Mouse (Mus musculus) heart, embryonic 15.5 days (tissue): ENCODE data around the gene Cox6a2. TPM values are rescaled to one million over a fixed set of nuclear protein-coding genes. Genes with fewer than 3 reads are reported as not detected.

ENCODE experiments used
- ATAC-seq: fragments of 200-750 bp; cut with Nextera tagmentation; replicated peaks from 2 replicates; pipeline ENCODE4 v1.8.0; 2017; ENCODE audit warnings: low read depth, moderate TSS enrichment; ENCODE audit not compliant: insufficient number of reproducible peaks, insufficient read depth, low FRiP score
- H3K27ac ChIP-seq: fragments of 300-500 bp; sonication (generic); 2 replicates; pipeline ENCODE4 v1.5.1; 2015; ENCODE audit warnings: mild to moderate bottlenecking, inconsistent platforms
- H3K27me3 ChIP-seq: fragments of 300-500 bp; sonication (generic); 2 replicates; pipeline ENCODE4 v1.6.1; 2015; ENCODE audit warnings: inconsistent platforms
- H3K36me3 ChIP-seq: fragments of 300-500 bp; sonication (generic); 2 replicates; pipeline ENCODE4 v1.6.1; 2015; ENCODE audit warnings: mild to moderate bottlenecking, inconsistent platforms
- H3K4me1 ChIP-seq: fragments of 300-500 bp; sonication (generic); replicated peaks from 2 replicates; pipeline ENCODE4 v1.6.1; 2015; ENCODE audit warnings: inconsistent platforms
- H3K4me2 ChIP-seq: fragments of 300-500 bp; sonication (generic); 2 replicates; pipeline ENCODE4 v1.6.1; 2015; ENCODE audit warnings: inconsistent platforms, mild to moderate bottlenecking, moderate library complexity
- H3K4me3 ChIP-seq: fragments of 300-500 bp; sonication (generic); 2 replicates; pipeline ENCODE4 v1.5.1; 2015; ENCODE audit warnings: mild to moderate bottlenecking, inconsistent platforms
- H3K9ac ChIP-seq: fragments of 300-500 bp; sonication (generic); 2 replicates; pipeline ENCODE4 v1.6.1; 2015; ENCODE audit warnings: mild to moderate bottlenecking, inconsistent platforms
- H3K9me3 ChIP-seq: fragments of 300-500 bp; sonication (generic); replicated peaks from 2 replicates; pipeline ENCODE4 v1.6.1; 2016; ENCODE audit warnings: inconsistent platforms
- WGBS: fragments of 180-500 bp; shearing (Covaris S2); methylation state at CpG from one replicate; pipeline ENCODE4 v1.1.7; 2015; ENCODE audit warnings: mixed read lengths; 5-methylcytosine and 5-hydroxymethylcytosine counted together
- polyA plus RNA-seq: library from polyadenylated mRNA; unstranded; fragments of >200 nt; fragmentation: Nextera tagmentation; extraction: Ambion mirVana; gene quantifications from 2 replicates; pipeline ENCODE4 v1.2.1, GENCODE M21; 2015

Cox6a2 gene
- 718 and 1,101 TPM in 2 replicates for polyA plus RNA-seq

DNA sequence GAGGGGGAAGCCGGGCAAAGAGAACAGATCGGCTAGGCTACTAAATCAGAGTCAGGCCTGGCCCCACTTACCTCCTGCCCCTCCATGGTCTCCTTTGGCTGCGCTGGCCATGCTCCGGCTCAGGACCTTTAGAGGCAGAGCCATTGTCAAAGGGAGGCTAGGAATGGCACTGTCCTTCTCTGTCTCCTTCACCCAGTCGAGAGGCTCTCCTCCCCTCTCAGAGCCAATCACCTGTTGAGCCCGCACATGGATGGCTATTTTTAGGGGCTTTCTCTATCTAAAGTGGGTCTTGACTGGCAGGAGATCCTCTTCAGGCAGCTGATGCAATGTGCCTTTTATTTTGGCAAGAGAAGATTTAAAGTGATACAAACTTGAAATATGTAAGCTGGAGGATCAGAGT lies at the start of gene Cox6a2:
Gene Cox6a2 (minus strand): TSS at position 236 of the 400 bp plus-strand sequence.
- no peaks in the 10 kb centered on the region; the same call in 1 of the 2 replicates for H3K36me3 ChIP-seq
- H3K4me2 ChIP-seq, result peak within 1 kb of the TSS; percentile 51
- peaks cover 11% of the 10 kb centered on the region for H3K4me1 ChIP-seq
- H3K27me3 ChIP-seq, result no peaks in the 10 kb centered on the region
- peak within 1 kb of the TSS; percentile 92 for H3K27ac ChIP-seq
- peak within 1 kb of the TSS; percentile 57 for H3K4me3 ChIP-seq
- H3K9me3 ChIP-seq, result no peaks in the 10 kb centered on the region
- peak within 1 kb of the TSS; percentile 64 for H3K9ac ChIP-seq
- WGBS, result 43% methylated on average over 6 of the region's 6 CpGs
- peak; percentile 90 for ATAC-seq

DNA sequence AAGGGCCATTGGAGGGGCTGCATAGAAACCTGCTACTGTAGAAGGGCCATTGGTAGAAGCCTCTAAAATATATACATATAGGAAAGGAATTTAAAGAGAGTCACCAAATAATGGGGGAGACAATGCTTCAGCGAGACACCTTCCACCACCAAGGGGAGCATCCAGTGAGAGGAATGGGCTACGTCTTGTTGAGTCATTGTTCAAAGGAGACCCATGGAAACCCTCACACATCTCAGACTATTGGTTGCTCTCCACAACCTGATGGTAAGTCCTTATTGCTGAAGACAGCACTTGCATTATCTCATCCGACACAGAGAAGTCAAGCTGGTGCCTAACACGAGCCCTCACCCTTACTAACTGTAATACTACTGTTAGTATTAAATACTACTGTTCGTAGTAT lies 49.6 kb upstream of the Cox6a2 start:
- Histone ChIP-seq H3K4me3 (no peak overlapping the region), H3K36me3 (peaks cover 31% of the 10 kb centered on the region), H3K4me2 (no peak overlapping the region), H3K4me1 (peaks cover 24% of the 10 kb centered on the region), H3K27me3 (no peaks in the 10 kb centered on the region), H3K9me3 (no peaks in the 10 kb centered on the region), H3K9ac (no peak overlapping the region), H3K27ac (no peak overlapping the region)
- no peak for ATAC-seq
- WGBS, result 85% methylated on average over 5 of the region's 5 CpGs

- 60% methylated on average over 2 of the region's 2 CpGs for WGBS
- no peaks in the 10 kb centered on the region for H3K9me3 ChIP-seq
- no peak for ATAC-seq
Measured at GRCm38 (mm10) chr7:128254978-128255377, 48.8 kb upstream of the Cox6a2 start.

DNA sequence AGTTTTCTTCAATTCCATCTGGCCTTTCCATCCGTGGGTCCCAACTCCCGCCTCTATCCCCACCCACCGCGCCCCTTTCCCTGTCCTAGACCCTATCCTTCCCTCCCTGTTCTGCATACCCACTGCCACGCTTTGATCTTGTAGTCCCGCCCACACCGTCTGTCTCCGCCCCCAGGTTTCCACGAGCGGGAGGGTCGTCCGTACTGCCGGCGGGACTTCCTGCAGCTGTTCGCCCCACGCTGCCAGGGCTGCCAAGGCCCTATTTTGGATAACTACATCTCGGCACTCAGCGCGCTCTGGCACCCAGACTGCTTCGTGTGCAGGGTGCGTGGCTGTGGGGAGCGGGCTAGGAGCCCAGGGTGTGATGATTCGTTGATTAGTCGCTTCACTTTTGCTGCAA lies 46.4 kb upstream of the Cox6a2 start:
- no peaks in the 10 kb centered on the region for H3K9me3 ChIP-seq
- H3K9ac ChIP-seq, result no peak overlapping the region
- H3K4me2 ChIP-seq, result peak overlapping the region; percentile 27; the same call in 1 of the 2 replicates
- no peaks in the 10 kb centered on the region for H3K27me3 ChIP-seq
- WGBS, result 39% methylated on average over 24 of the region's 24 CpGs
- no peak overlapping the region for H3K4me3 ChIP-seq
- ATAC-seq, result no peak
- H3K27ac ChIP-seq, result no peak overlapping the region
- peaks cover 51% of the 10 kb centered on the region for H3K36me3 ChIP-seq
- peaks cover 47% of the 10 kb centered on the region for H3K4me1 ChIP-seq

More at GRCm38 (mm10) chr7:128254978-128255377, 48.8 kb upstream of the Cox6a2 start:
- peaks cover 28% of the 10 kb centered on the region for H3K4me1 ChIP-seq
- no peaks in the 10 kb centered on the region for H3K27me3 ChIP-seq
- H3K27ac ChIP-seq, result no peak overlapping the region
- H3K4me2 ChIP-seq, result no peak overlapping the region
- H3K9ac ChIP-seq, result no peak overlapping the region
- H3K36me3 ChIP-seq, result peaks cover 39% of the 10 kb centered on the region
- no peak overlapping the region for H3K4me3 ChIP-seq

- WGBS, result 66% methylated on average over 12 of the region's 12 CpGs
- ATAC-seq, result no peak
- Histone ChIP-seq H3K4me3 (no peak overlapping the region), H3K4me1 (peaks cover 41% of the 10 kb centered on the region), H3K27me3 (no peaks in the 10 kb centered on the region), H3K9ac (no peak overlapping the region), H3K9me3 (no peaks in the 10 kb centered on the region), H3K36me3 (peaks cover 51% of the 10 kb centered on the region), H3K27ac (no peak overlapping the region), H3K4me2 (no peak overlapping the region)
Measured at GRCm38 (mm10) chr7:128251946-128252345, 45.8 kb upstream of the Cox6a2 start.

DNA sequence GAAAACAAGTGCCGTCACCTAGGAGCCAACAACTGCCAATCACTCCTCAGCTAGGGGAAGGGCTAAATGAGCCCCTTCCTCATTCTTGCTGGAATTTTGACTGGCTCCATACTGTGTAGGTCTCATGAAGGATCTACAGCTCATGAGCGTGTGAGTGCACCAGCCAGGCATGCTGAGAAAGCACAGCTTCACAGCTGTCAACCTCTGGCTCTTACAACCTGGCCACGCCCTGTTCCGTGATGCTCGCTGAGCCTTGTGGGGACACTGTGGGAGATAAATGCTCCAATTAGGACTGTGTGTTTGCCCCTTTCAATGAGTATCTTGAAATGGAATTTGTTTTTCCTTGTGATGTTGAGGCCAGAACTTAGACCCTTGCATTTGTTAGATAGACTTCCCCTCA lies 43.8 kb upstream of the Cox6a2 start:
- H3K27ac ChIP-seq, result no peak overlapping the region
- H3K4me3 ChIP-seq, result no peak overlapping the region
- no peak for ATAC-seq
- no peak overlapping the region for H3K4me2 ChIP-seq
- H3K4me1 ChIP-seq, result peaks cover 47% of the 10 kb centered on the region
- H3K27me3 ChIP-seq, result no peaks in the 10 kb centered on the region
- peaks cover 51% of the 10 kb centered on the region for H3K36me3 ChIP-seq
- H3K9me3 ChIP-seq, result no peaks in the 10 kb centered on the region
- WGBS, result 84% methylated on average over 5 of the region's 5 CpGs
- no peak overlapping the region for H3K9ac ChIP-seq

- H3K27ac ChIP-seq, result no peak overlapping the region
Measured at GRCm38 (mm10) chr7:128248081-128249042, 42.2 kb upstream of the Cox6a2 start.

GRCm38 (mm10) chr7:128247443-128247842 lies 41.3 kb upstream of the Cox6a2 start:
- 2% methylated on average over 13 of the region's 13 CpGs for WGBS
- Histone ChIP-seq H3K4me3 (peak overlapping the region; percentile 67), H3K36me3 (peaks cover 54% of the 10 kb centered on the region), H3K27ac (peak overlapping the region; percentile 97), H3K9me3 (no peaks in the 10 kb centered on the region), H3K9ac (peak overlapping the region; percentile 73), H3K4me2 (peak overlapping the region; percentile 77), H3K4me1 (peaks cover 43% of the 10 kb centered on the region), H3K27me3 (no peaks in the 10 kb centered on the region)
- ATAC-seq, result peak; percentile 67

More at GRCm38 (mm10) chr7:128248081-128249042, 42.2 kb upstream of the Cox6a2 start:
- WGBS, result 70% methylated on average over 10 of the region's 10 CpGs
- Histone ChIP-seq H3K4me3 (peak overlapping the region; percentile 67), H3K36me3 (peaks cover 55% of the 10 kb centered on the region), H3K9me3 (no peaks in the 10 kb centered on the region), H3K4me1 (peaks cover 47% of the 10 kb centered on the region), H3K9ac (peak overlapping the region; percentile 73), H3K4me2 (peak overlapping the region; percentile 77), H3K27me3 (no peaks in the 10 kb centered on the region)
- no peak for ATAC-seq

DNA sequence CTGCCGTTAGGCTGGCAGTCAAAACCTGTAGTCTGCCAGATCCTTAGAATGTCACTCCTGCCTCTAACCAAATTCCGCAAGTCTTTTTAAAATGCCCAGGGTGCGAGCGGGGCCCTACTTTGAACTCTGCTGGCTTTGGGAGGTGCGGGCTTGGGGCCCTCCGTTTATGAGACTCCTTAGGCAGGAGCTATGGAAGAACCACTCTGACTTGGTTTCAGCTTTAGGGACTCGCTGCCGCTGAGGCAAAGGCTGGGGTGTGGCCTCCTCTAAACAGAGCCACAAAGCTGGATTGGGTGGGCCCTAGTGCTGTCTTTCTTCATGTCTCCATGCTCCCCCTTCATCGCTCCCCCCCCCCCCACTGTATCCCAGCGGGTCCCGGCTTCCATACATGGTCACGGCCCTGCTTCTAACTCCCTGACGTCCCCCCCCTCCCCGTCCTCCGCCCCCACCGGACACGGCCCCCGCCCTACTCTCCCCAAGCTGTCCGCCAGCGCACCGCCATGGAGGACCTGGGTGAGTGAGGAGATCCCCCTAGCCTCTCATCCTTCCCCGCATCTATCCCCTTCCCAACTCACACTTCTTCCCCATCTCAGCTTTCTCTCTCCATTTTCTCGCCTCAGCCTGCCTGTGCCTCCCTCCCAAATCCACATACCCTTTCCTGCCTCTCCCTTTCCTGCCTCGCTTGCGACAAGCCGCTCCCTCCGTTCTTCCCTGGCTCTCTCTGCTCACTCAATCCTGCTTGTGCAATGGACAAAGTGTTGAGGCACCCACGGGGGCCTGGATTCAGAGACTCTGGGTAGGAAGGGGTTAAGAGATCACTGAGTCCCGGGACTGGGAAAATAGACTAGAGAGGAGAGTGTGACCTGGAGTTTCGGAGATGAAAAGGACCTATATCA lies 40.6 kb upstream of the Cox6a2 start, which contains the start of gene Tgfb1i1:
Gene Tgfb1i1 (plus strand): TSS at position 317 of the 896 bp plus-strand sequence.
- peaks cover 37% of the 10 kb centered on the region for H3K4me1 ChIP-seq
- peak within 1 kb of the TSS; percentile 73 for H3K9ac ChIP-seq
- peak; percentile 86 for ATAC-seq
- H3K27me3 ChIP-seq, result no peaks in the 10 kb centered on the region
- H3K9me3 ChIP-seq, result no peaks in the 10 kb centered on the region
- peak within 1 kb of the TSS; percentile 67 for H3K4me3 ChIP-seq
- H3K27ac ChIP-seq, result peak within 1 kb of the TSS; percentile 97
- 3% methylated on average over 30 of the region's 30 CpGs for WGBS
- peaks cover 47% of the 10 kb centered on the region for H3K36me3 ChIP-seq
- H3K4me2 ChIP-seq, result peak within 1 kb of the TSS; percentile 77

- WGBS, result 87% methylated on average over 4 of the region's 4 CpGs
- H3K4me2 ChIP-seq, result no peak overlapping the region
- 0 out of 2 replicates have a peak overlapping the region, but pooled peaks have one; percentile 67 for H3K4me3 ChIP-seq
- 0 out of 2 replicates have a peak overlapping the region, but pooled peaks have one; percentile 73 for H3K9ac ChIP-seq
- H3K27ac ChIP-seq, result peak overlapping the region; percentile 97
- no peak for ATAC-seq
- no peaks in the 10 kb centered on the region for H3K9me3 ChIP-seq
- peaks cover 37% of the 10 kb centered on the region for H3K4me1 ChIP-seq
- no peaks in the 10 kb centered on the region for H3K27me3 ChIP-seq
- peaks cover 42% of the 10 kb centered on the region for H3K36me3 ChIP-seq
Measured at GRCm38 (mm10) chr7:128245547-128245946, 39.4 kb upstream of the Cox6a2 start.
